Mouse (Mus musculus) forebrain, embryonic 16.5 days (tissue): Measurements from ENCODE around the gene Mcl1. TPM values are rescaled to one million over a fixed set of nuclear protein-coding genes. Genes with fewer than 3 reads are reported as not detected.

Source experiments
- ATAC-seq: fragments of 200-750 bp; cut with Nextera tagmentation; 2 replicates; pipeline ENCODE4 v1.8.0; 2017; ENCODE audit warnings: mild to moderate bottlenecking, moderate library complexity
- H3K27ac ChIP-seq: fragments of 300-500 bp; sonication (generic); 2 replicates; pipeline ENCODE4 v1.5.1; 2014; ENCODE audit warnings: low read length, control low read depth
- H3K27me3 ChIP-seq: fragments of 300-500 bp; sonication (generic); replicated peaks from 2 replicates; pipeline ENCODE4 v1.6.1; 2014; ENCODE audit warnings: low read length; ENCODE audit not compliant: control insufficient read depth, insufficient read depth
- H3K36me3 ChIP-seq: fragments of 300-500 bp; sonication (generic); 2 replicates; pipeline ENCODE4 v1.6.1; 2014; ENCODE audit not compliant: control insufficient read depth, insufficient read depth
- H3K4me1 ChIP-seq: fragments of 300-500 bp; sonication (generic); replicated peaks from 2 replicates; pipeline ENCODE4 v1.6.1; 2014; ENCODE audit warnings: low read length; ENCODE audit not compliant: control insufficient read depth, insufficient read depth
- H3K4me2 ChIP-seq: fragments of 300-500 bp; sonication (generic); 2 replicates; pipeline ENCODE4 v1.6.1; 2014; ENCODE audit warnings: mild to moderate bottlenecking, low read length, control low read depth
- H3K4me3 ChIP-seq: fragments of 300-500 bp; sonication (generic); replicated peaks from 2 replicates; pipeline ENCODE4 v1.5.1; 2014; ENCODE audit warnings: mild to moderate bottlenecking, low read length, control low read depth
- H3K9ac ChIP-seq: fragments of 300-500 bp; sonication (generic); replicated peaks from 2 replicates; pipeline ENCODE4 v1.6.1; 2014; ENCODE audit warnings: low read depth, low read length, control low read depth
- H3K9me3 ChIP-seq: fragments of 300-500 bp; sonication (generic); 2 replicates; pipeline ENCODE4 v1.6.1; 2016; ENCODE audit warnings: low read length; ENCODE audit not compliant: control insufficient read depth
- WGBS: fragments of 180-500 bp; shearing (Covaris S2); extraction: QIAGEN DNeasy Blood & Tissue Kit; methylation state at CpG from one replicate; pipeline ENCODE4 v1.1.7; 2014; 5-methylcytosine and 5-hydroxymethylcytosine counted together
- polyA plus RNA-seq: library from polyadenylated mRNA; unstranded; fragments of >200 nt; fragmentation: Nextera tagmentation; extraction: Ambion mirVana; gene quantifications from 2 replicates; pipeline ENCODE4 v1.2.1, GENCODE M21; 2015

The Mcl1 gene
- polyA plus RNA-seq, 1 experiment from 2014 or later: 43.4 TPM

DNA sequence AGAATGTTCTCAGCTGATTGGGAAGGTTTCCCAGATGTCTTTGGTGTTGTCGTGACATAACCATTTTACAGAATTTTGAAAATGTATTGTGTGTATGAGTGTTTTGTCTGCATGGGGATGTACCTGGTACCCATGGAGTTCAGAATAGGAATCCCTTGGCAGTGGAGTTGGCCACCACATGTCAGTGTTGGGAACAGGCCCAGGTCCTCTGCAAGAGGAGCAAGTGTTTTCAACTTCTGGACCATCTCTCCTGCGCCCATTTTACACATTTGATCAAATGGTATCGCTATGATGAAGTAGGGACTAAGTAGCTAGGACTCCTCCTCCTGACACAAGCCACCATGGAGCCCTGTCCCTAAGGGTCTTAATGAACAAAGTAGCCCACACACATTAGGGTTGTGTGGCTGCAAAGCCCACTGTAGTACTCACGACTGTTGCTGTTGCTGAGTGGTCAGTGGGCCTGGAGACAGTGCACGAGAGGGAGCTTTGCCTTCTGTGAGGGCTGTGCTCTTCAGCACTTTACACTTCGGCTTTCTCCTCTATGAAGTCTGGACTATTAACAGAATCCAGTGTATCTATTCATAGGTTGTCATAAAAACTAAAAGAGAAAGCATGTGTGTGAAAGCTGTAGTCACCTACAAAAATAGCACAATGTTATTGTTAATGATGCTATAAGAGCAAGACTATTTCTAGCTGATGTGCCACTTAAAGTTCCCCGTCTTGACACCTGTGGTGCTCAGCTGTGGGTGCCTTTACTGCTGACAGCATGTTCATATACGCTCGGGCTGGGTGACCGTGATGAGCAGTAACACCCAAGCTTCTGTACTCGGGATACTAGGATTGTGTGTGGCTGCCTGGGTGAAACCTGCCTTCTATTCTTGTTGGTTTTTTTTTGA is 36.5 kb downstream of the Mcl1 start:
- Histone ChIP-seq H3K27me3 (no peaks in the 10 kb centered on the region), H3K9me3 (no peaks in the 10 kb centered on the region), H3K4me3 (no peak overlapping the region), H3K9ac (no peak overlapping the region), H3K27ac (no peak overlapping the region), H3K4me2 (no peak overlapping the region), H3K36me3 (no peaks in the 10 kb centered on the region), H3K4me1 (no peaks in the 10 kb centered on the region)
- no peak for ATAC-seq
- 90% methylated on average over 11 of the region's 11 CpGs for WGBS

DNA sequence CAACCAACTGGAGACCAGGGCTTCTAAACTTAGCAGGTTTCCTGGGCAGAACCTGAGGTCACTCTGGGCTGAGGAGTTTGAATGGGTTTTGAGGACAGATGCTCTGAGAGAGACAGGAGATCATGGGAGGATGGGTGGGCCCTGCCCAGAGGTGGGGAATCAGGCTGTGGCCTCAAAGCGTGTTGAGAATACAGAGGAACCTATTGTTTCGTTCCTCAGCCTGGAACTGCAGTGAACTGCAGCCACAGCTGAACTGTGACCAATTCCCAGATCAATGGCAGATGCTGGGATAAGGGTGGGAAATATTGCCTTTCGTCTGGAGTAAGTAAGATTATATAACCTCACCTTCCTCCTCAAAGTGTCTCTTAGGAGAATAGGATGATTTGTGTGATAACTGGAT is 37.2 kb downstream of the Mcl1 start:
- no peaks in the 10 kb centered on the region for H3K36me3 ChIP-seq
- ATAC-seq: no peak
- no peaks in the 10 kb centered on the region for H3K27me3 ChIP-seq
- H3K27ac ChIP-seq: no peak overlapping the region
- H3K9me3 ChIP-seq: no peaks in the 10 kb centered on the region
- no peak overlapping the region for H3K4me3 ChIP-seq
- 81% methylated on average over 3 of the region's 3 CpGs for WGBS
- H3K4me2 ChIP-seq: no peak overlapping the region
- H3K9ac ChIP-seq: no peak overlapping the region
- no peaks in the 10 kb centered on the region for H3K4me1 ChIP-seq

DNA sequence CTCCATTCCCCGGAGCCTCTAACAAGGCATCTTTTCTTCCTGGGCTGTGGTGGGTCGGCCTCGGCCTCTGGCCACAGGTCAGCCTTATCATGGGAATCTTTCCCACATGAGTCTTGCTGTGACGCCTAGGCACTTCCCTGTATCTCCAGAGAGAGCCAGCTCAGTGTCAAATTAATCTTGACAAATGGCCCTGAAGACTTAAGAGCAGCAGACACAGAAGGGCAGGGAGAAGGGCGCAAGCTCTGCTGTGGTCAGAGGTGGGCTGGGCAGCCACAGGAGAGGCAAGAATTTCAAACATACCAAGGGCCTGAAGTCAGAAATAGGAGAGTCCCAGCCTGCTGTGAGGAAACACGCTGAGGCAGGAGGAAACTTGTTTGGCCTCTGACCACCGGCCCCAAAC is 37.8 kb downstream of the Mcl1 start:
- 57% methylated on average over 7 of the region's 7 CpGs for WGBS

DNA sequence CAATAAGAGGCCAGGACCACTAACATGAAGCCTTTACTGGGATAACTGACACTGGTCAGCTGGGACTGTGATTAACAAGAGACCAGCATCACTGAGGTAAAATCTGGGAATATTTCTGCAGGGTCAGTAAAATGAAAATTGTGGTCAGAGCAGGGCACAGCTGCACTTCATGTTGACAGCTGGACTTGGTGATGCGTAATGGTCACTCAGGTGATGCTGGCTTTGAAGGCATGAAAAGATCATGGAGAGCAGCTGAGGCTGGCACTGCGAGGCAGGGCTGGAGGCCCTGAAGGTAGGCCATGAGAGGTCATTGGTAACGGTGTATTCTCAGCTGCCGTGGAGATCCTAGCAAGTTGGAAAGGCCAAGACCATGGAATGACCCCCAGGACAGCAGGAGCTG is 39.7 kb downstream of the Mcl1 start:
- Histone ChIP-seq H3K4me1 (peaks cover 8% of the 10 kb centered on the region), H3K9ac (no peak overlapping the region), H3K4me3 (no peak overlapping the region), H3K4me2 (no peak overlapping the region), H3K9me3 (no peaks in the 10 kb centered on the region), H3K27ac (no peak overlapping the region), H3K36me3 (no peaks in the 10 kb centered on the region), H3K27me3 (no peaks in the 10 kb centered on the region)
- 94% methylated on average over 4 of the region's 4 CpGs for WGBS
- ATAC-seq: no peak

More for the DNA sequence above, 37.8 kb downstream of the Mcl1 start:
- H3K27me3 ChIP-seq: no peaks in the 10 kb centered on the region
- no peak overlapping the region for H3K4me3 ChIP-seq
- H3K27ac ChIP-seq: no peak overlapping the region
- no peaks in the 10 kb centered on the region for H3K4me1 ChIP-seq
- no peaks in the 10 kb centered on the region for H3K36me3 ChIP-seq
- no peaks in the 10 kb centered on the region for H3K9me3 ChIP-seq
- H3K4me2 ChIP-seq: no peak overlapping the region
- ATAC-seq: no peak
- no peak overlapping the region for H3K9ac ChIP-seq

DNA sequence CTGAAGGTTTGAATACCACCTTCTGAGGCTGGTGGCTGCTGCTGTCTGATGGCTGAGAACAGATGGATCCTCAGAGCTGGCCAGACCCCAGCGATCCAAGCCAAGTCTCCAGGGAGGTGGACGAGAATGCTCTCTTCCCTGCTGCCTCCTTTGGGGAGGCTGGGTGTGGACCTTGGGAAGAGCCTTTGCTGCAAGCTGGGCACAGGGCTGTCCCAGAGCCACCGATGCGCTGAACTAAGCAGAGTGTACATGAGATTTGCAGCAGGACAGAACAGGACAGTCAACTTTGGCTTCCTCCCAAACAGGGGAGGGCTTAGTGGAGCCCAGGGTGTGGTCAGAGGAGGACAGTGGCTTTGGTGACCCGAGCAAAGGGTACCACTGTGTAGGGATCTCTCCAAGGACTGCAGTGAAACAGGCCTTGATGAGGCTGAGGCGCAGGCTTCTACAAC is 41.7 kb downstream of the Mcl1 start:
- H3K9me3 ChIP-seq: no peaks in the 10 kb centered on the region
- WGBS: 70% methylated on average over 6 of the region's 6 CpGs
- no peaks in the 10 kb centered on the region for H3K27me3 ChIP-seq
- ATAC-seq: no peak
- H3K4me2 ChIP-seq: no peak overlapping the region
- no peak overlapping the region for H3K9ac ChIP-seq
- H3K27ac ChIP-seq: no peak overlapping the region
- H3K4me1 ChIP-seq: peaks cover 8% of the 10 kb centered on the region
- H3K36me3 ChIP-seq: no peaks in the 10 kb centered on the region
- no peak overlapping the region for H3K4me3 ChIP-seq

DNA sequence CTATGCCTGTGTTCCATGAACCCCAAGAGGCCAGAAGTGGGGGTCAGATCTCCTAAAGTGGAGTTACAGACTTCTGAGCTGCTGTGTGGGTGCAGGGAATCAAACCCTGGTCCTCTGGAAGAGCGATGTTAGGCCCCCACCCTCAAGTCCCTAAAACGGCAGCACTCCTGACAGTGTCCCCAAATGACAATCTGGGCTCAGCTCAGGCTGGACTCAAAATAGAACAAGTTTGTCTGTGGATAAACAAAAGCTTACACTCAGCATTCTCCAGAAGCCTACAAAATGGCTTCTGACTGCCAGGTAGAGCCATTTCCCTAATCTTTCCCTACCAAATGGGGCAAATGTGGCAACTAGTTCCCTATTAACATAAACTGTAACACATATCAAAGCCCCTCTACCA is 42.5 kb downstream of the Mcl1 start:
- H3K4me2 ChIP-seq: no peak overlapping the region
- no peaks in the 10 kb centered on the region for H3K9me3 ChIP-seq
- no peak for ATAC-seq
- 84% methylated on average over 2 of the region's 2 CpGs for WGBS
- H3K27ac ChIP-seq: no peak overlapping the region
- H3K36me3 ChIP-seq: no peaks in the 10 kb centered on the region
- no peak overlapping the region for H3K4me3 ChIP-seq
- H3K27me3 ChIP-seq: no peaks in the 10 kb centered on the region
- H3K4me1 ChIP-seq: peaks cover 8% of the 10 kb centered on the region
- no peak overlapping the region for H3K9ac ChIP-seq

DNA sequence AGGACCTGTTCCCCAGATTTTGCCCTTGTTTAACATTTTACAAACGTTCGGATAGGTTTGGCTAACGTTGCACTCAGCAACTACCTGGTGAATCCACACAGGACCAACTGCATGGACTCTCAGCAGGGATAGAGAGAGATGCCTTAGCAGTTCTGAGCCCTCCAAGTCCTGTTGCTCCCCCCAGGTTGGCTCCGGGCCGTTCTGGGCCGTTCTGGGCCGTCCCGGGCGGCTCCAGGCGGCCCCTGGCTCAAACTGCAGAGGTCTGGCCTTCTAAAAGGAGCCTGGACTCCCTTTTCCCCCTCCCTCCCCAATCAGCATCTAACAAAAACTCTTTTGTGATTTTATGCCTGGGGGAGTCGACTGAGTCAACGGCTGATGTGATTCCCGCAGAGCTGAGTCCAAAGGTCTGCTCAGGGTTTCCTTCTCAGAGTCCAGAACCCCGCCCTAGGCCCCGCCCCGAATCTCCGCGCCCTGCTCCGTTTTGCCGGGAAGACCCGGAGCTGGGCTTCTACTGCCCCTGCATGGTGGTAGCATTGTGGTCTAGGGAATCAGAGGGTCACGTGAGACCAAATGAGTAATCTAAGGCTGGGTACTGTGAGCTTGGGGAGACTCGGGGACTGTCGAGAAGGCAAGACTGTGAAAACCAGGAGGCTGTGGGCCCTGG is 43.4 kb downstream of the Mcl1 start:
- peak overlapping the region; percentile 53 for H3K4me2 ChIP-seq
- peak; percentile 86 for ATAC-seq
- H3K36me3 ChIP-seq: no peaks in the 10 kb centered on the region
- peaks cover 8% of the 10 kb centered on the region for H3K4me1 ChIP-seq
- H3K9me3 ChIP-seq: no peaks in the 10 kb centered on the region
- WGBS: 4% methylated on average over 24 of the region's 24 CpGs
- peak overlapping the region; percentile 26 for H3K4me3 ChIP-seq
- H3K27ac ChIP-seq: no peak overlapping the region
- H3K27me3 ChIP-seq: no peaks in the 10 kb centered on the region
- H3K9ac ChIP-seq: peak overlapping the region; percentile 45

DNA sequence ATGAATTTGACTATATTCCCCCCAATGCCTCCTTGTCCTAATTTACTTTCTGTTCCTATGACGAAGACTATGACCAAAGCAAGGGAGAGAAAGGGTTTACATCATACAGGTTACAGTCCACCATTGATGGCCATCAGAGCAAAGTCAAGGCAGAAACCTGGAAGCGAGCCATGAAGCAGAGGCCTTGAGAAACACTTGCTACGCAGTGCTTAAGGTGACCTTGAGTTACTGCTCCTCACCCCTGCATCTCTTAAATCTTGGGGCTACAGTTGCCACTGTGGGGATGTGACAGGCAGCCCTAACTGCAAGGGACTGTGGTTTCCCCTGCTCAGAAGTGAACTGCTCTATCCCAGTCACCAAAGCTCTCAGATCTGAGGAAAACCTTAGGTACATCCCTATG is 44.7 kb downstream of the Mcl1 start:
- Histone ChIP-seq H3K36me3 (no peaks in the 10 kb centered on the region), H3K4me3 (no peak overlapping the region), H3K9me3 (no peaks in the 10 kb centered on the region), H3K4me1 (peaks cover 8% of the 10 kb centered on the region), H3K4me2 (no peak overlapping the region), H3K27ac (no peak overlapping the region), H3K27me3 (no peaks in the 10 kb centered on the region), H3K9ac (no peak overlapping the region)
- ATAC-seq: no peak
- WGBS: 94% methylated on average over 3 of the region's 3 CpGs

DNA sequence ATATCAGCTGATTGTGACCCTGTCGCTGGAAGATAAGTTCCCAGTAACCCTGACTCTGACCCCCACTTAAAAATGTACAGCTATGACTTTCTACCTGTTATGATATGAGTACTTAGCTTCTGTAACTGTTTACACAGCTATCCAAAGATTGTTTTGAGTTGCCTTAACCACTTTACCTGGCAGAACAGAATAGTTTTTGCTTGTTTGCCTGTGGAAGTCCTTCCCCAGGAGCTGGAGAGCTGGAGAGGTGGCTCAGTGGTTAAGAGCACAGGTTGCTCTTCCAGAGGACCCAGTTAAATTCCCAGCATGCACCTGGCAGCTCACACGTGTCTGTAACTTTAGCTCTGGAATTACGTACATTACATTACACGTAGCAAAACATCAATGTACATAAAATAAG is 46.0 kb downstream of the Mcl1 start:
- Histone ChIP-seq H3K9me3 (no peaks in the 10 kb centered on the region), H3K27me3 (no peaks in the 10 kb centered on the region), H3K27ac (no peak overlapping the region), H3K36me3 (no peaks in the 10 kb centered on the region), H3K4me3 (no peak overlapping the region), H3K4me1 (peaks cover 8% of the 10 kb centered on the region), H3K9ac (no peak overlapping the region), H3K4me2 (no peak overlapping the region)
- 93% methylated on average over 4 of the region's 4 CpGs for WGBS
- ATAC-seq: no peak
